Mouse (Mus musculus): ENCODE measurements around the gene Haus7.
A peak's percentile ranks its signal among the peaks of the same experiment; 100 is the strongest.
"Not testable (repeated sequence)": the region's sequence is repeated elsewhere in the genome, so short reads cannot be mapped to it uniquely, and the experiment has no call there.

Gene Haus7

DNA sequence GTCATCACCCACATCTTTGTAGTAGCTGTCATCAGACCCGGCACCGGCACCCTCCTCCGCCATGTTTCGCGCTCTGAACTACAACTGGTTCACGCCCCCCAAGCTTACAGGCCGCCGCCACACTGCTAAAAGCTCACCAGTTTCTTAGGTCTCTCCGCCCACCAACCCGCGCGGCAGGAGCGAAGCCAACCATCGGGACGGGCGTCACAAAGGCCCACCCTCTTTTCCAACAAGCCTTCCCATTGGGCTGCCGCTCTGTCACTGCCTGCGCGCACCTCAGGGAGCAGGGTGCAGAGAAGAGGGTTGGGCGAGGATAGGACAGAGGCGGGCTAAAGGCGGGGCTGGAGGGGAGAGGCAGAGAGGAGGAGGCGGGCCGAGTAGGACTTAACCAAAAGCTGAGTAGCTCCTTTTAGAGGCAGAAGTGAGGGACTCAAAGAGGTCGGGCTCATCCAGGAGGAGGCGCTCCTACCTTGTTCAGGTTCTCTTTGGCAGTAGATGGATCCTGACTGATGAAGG, at the start of gene Haus7:
Gene Haus7 (minus strand): TSS at position 168 of the 516 bp plus-strand sequence.
- peak; percentile 83 for DNase-seq (ENCODE audit: low spot score)

DNA sequence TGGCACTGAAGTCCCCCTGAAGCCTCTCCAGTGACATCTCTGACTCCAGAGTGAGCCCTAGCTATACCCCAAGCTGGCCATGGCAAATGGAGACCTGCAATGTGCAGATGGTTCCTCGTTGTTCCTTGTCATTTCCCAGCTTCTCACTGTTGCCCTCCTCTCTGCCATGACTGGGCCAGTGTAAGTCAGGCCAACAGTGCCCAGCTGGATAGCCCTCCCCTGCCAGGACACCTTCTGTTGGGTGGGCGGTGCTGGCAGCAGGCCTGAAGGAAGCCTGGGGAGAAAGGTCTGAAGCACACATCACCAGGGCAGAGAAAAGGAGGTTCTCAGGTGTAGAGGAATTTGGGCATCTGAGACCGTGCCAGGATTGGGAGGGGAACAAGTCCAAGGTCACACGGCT, 47.7 kb upstream of the Haus7 start:
- no peak for DNase-seq (ENCODE audit: low spot score)

DNA sequence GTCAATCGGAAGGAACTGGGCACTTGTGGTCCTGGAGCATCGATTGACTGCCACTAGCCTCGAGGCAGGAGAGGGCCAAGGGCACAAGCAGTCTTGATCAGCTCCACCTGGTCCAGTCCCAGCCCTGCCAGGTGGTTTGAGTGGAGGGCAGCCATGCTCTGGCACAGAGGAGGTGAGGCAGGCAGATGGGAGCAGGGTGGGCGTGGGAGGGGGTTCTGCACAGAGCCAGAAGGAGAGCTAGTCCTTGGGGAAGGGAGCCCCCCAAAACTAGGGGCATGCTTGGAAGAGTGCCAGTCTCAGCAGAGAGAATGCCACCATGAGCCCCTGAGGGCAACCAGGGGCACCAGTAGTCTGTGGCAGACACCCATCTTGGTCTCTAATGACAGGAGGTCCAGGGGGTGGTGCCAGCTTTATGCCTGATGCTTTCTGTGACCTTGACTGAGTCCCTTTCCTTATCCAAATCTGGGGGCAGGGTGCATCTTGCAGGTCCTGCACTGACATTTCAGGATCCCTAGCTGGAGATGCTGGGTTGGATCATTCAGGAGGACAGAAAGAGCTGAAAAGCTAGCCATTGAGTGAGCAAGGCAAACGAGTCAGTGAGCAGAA, 46.4 kb upstream of the Haus7 start:
- no peak for DNase-seq (ENCODE audit: low spot score)

DNA sequence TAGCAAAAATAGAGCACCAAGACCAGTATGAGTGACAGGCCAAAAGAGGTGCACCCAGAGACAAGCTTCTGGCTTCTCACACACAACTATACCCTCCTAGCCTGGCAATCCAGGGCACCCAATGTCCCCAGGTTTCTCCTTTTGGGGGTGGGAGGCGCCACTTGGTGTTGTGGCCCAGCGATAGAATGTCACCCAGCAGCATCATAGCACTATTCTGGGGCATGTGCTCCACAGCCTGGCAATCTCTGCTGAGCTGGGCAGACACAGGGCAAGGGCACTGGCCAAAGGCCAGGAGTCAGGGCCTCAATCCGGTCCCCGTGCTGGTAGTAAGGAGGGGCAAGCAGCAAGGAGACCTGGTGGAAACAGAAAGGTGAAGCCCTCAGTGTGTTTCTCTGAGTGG, 37.9 kb upstream of the Haus7 start:
- DNase-seq (ENCODE audit: low spot score) = no peak

DNA sequence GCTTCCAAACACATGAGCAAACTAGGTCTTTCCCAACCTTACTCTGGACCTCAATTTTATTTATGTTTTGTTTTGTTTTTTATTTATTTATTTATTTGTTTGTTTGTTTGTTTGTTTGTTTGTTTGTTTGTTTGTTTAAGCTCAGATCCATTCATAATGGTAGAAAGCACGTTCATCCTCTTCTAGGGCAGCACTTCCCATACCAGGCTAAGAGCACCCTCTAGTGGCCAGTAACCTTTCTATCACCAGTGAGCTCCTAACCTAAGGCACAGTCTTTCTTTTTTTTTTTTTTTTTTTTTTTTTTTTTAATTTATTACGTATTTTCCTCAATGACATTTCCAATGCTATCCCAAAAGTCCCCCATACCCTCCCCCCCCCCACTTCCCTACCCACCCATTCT, 34.7 kb upstream of the Haus7 start:
- not testable (repeated sequence) for DNase-seq (ENCODE audit: low spot score)

DNA sequence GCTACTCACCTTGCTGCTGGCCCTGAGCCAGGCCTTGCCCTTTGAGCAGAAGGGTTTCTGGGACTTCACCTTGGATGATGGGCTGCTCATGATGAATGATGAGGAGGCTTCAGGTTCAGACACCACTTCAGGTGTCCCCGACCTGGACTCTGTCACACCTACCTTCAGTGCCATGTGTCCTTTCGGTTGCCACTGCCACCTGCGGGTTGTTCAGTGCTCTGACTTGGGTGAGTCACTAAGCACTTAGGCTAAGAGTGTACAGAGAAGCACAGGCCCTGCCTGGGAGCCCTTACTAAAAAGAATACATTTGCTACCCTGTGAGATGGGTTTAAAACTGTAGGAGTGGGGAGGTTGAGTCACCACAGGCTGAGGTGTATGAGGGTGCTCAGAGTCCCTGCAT, 32.0 kb upstream of the Haus7 start:
- DNase-seq (ENCODE audit: low spot score) = no peak

DNA sequence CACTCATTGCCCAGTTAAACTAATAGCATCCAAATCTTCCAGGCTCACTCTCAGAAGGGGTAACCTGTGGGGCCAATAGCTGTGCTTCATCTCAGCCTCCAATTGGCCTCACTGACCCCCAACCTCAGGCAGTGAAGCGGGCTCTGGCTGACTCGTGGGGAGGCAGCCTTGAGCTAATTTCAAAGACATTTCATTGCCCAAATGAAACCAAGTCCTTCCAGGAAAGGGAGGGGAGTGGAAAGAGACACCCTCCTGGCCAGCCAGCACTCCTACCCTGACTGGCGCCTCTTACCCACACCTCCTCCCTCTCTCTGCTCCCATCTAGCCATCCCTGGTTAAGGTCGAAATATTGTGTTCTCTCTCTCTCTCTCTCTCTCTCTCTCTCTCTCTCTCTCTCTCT, 31.3 kb upstream of the Haus7 start:
- no peak for DNase-seq (ENCODE audit: low spot score)

DNA sequence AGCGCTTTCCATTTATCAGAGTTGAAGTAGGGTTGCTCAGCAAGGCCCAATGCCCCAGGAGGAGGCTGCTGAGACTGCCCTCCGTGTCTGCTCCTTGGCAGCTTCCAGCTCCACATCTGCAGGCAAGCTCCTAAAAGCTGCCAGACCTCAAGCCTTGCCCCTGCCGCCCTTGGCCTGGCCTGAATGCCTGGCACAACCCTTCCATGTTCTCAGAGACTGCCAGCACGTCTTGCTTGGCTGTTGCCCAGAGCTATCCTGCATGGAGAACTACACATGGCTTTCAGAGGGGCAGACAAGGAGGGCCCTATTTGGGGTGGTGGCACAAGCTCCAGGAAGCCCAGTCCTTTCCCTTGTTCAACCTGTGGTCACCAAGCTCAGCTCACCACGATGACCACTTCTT, 28.1 kb upstream of the Haus7 start:
- no peak for DNase-seq (ENCODE audit: low spot score)

DNA sequence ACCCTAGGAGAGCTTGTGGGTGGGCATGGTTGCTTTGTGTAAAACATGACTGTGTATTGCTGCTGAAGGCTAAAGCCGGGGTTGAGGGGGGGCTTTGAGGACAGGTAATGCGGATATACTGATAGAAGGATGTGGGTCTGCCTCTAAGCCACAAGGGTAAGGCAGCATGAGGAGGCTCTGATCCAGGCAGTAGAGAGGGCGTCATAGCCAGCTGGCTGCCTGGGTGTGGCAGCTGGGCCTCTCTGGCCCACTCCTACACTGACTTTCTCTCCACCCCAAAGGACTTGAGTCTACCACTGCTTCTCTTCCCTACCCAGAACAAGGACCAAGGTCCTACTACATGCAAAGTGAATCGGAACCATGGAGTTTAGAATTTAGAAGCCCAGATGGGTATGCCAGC, 26.0 kb upstream of the Haus7 start:
- no peak for DNase-seq (ENCODE audit: low spot score)

DNA sequence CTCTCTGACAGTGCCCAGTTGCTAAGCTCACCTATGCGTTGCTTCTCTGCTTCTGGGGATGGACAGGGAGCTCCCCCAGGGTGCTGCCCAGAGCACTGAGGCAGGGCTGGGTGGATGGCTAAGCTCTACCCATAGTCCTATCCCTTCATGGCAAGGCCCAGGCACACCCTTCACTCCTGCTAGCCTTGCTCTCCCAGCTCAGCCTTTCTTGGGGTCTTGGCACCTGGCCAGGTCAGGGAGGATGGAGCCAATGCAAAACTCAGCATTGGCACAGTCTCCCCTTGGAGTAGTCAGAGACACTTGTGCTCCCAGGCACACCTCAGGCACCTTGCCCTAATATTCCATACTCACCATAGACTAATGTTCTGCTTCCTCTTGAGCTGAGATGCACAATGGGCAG, 25.2 kb upstream of the Haus7 start:
- DNase-seq (ENCODE audit: low spot score) = no peak

DNA sequence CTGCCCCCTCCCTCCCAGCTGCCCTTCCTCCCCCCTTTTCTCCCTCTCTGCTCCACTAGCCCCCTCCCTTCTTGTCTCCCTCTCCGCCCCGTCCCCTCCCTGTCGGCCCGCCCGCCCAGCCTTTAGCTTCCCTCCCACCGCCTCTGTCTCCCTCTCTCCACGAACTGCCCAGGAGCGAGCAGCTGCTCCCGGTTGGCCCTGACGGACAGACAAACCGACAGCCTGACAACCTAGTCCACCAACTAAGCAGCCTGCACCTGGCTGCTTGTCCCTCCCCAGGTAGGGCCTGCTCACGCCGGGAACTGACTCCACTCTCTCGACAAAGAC, 24.6 kb upstream of the Haus7 start, which contains the start of gene Bgn:
Gene Bgn (plus strand): TSS at position 119 of the 327 bp plus-strand sequence.
- DNase-seq (ENCODE audit: low spot score) = no peak

DNA sequence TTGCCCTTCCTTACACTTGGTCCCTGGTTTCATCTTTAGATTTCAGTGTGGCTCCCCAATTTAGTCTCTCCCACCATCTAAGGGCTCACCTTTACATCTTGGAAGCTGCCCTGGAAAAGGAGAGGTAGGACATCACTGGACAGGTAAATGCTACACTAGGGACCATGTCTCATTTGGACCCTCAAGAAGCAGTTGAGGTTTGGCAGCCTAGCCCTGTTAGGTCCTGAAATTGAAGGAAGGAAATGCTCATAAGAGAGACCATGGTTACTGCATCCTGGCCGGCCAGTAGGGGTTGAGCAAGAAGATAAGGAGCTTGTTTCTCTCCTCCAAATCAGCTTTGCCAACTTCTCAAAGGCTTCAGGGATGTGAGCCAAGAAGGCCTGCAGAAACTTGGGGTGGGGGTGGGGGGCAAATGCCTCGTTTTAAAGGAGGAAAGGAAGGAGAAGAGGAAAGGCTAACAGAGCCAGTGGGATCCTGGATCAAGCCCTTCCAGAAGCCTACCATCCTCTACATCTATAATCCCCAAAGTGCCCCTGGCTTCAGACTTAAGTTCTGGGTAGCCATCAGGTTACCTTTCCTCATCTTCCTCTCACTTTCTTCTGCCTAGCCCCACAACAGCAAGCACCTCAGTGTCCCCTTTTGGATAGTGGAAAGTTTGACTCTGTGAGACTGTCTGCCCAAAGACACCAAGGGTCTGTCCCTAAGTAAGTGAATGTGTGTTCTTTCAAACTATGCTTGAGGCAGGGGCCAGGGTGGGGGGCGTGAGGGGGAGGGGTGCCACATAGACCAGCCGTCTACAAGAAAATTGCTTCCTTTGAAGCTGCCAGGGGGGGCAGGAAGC, 24.0 kb upstream of the Haus7 start:
- DNase-seq (ENCODE audit: low spot score) = no peak

DNA sequence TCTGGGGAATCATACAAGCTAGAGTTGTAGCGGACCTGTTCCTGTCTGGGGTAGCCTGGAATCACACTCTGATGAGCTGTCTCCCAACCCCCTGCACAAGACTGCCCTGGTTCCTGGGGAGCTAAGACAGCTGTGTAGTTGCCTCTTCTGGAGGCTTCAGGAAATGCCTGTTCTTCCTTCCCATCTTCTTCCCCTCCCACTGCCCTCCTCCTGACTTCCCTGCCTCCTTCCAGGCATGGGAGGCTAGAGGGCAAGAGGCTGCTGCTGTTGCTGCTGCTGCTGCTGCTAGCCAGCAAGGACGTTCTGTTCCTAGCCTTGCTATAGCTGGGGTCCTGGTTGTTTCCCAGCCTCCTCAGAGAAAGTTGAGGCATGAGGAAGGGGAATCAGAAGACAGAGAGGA, 21.5 kb upstream of the Haus7 start:
- DNase-seq (ENCODE audit: low spot score) = no peak

DNA sequence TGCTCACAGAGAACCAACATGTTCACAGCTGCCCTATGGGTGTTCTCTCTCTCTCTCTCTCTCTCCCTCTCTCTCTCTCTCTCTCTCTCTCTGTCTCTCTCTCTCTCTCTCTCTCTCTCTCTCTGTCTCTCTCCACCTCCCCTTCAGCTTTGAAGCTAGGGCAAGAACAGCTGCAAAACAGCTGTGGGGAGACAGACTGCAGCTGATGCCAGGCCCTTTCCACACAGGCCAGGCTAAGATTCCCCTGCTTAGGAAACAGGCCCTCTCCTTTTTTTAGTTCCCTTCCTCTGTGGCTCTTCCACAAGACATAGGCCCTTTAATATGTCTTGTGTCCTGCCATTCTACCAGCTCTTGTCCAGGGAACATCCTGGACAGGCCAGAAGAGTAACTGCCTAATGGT, 20.8 kb upstream of the Haus7 start:
- DNase-seq (ENCODE audit: low spot score) = no peak

DNA sequence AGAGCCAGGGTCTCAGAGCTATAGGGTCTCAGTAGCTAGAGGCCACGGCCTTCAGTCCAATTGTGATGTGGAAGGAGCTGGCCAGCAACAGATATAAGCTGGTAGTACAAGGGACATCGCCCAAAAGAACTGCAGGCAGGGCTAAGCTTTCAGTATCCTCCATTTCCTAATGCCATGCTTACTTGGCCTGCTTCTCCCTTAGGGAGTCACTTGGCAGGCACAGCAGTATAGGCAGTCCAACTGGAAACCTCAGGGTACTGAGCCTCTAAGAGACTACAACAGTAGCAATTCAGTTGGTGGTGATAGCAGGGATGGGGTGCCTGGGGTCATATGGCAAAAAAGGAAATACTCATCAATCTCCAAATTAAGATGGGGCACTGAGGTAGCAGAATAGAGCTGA, 18.7 kb upstream of the Haus7 start:
- no peak for DNase-seq (ENCODE audit: low spot score)

DNA sequence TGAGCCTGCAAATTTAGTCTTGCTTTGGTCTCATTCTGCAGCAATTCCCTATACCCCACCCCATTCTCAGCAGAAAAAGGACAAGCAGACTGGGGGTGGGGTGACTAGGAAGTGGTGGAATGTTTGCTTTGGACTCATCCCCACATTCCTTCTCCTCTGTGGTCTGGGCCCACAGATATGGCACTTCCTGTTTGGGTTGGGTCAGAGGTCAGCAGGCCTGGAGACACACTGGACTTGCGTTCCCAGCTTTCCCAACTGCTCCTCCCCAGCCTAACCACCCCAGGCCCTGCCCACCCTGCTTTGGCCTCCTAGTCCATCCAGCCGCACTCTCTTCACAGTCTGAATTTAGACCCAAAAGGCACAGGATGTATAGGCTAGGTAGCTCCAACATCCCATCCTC, 17.8 kb upstream of the Haus7 start:
- no peak for DNase-seq (ENCODE audit: low spot score)

DNA sequence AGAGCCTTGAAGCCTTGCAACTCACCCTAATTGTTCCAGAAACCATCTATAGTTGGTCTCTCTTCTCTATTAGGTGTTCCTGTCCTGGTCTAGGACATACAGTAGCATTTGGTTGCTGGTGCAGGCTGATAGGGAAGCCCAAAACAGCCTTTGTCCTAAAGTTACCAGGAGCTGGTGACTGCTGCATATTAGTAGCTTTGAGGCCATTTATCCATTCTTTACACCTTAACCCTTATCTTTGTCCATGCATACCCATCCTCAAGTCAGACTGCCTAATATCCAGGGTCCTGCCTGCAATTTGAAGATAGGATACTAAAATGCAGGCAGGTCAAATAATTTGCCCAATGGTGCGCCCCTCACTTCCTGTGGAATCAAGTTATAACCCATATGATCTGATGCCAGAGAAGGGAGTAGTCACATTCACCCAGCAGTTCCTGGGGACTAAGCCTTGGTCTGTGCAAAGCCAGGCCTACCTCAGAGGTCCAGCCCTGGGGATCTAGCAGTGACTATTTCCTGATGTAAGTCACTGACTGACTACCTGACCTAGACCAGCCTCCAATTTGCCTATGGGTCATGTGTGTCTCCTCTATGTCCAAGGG, 16.9 kb upstream of the Haus7 start:
- no peak for DNase-seq (ENCODE audit: low spot score)

DNA sequence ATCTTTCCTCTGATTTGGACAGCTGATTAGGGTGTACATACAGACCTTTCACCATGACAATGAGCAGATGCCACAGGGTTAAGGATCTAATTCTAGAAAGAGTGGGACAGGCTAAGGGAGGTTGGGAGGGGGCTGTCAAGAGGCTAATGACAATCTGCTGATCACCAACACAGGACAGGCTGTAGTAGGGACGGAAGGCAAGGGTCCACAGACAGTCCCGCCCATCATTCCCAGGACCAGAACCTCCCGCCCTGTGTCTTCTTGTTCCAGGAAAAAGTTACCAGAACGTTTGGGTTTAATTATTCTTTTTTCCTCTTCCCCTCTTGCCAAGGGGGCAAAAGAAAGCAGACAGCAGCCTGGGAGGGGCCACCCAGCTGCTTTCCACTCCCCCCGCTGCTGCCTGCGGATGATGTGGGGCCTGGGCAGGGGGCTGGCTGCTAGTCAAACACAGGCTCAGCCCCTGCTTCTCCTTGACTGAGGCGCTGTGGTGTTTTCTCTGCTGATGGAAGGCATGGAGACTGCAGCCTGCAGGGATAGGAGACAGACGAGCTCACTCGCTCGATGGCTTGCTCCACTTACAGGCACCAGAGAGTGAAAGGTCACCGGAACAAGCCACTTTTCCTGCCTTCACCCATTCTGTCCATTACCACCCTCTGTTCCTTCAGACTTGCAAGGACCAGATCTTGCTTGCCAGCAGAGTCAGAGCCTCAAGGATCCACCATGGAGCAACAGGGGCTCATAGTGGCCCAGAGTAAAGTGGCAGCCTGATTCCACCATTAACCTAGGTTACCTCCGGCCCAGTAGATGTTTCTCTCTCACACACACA, 15.7 kb upstream of the Haus7 start:
- DNase-seq (ENCODE audit: low spot score) = no peak

DNA sequence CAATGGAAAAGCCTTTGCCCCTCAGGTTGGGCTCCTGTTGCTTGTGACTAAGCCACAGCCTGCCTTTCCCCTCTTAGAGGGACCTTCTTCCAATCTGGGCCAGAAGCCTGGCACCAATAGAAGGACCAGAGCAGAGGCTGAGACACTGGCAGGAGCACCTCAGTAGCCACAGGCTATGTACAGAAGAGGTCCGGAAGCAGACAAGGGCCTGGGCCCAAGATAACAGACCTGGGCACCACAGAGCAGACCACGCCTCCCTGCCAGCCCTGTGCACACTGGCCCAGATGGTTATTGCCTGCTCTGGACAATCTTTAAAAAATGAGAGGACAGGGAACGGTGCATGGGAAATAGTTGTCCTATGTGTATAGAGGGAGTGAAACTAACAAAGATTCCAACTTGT, 12.9 kb upstream of the Haus7 start:
- no peak for DNase-seq (ENCODE audit: low spot score)

DNA sequence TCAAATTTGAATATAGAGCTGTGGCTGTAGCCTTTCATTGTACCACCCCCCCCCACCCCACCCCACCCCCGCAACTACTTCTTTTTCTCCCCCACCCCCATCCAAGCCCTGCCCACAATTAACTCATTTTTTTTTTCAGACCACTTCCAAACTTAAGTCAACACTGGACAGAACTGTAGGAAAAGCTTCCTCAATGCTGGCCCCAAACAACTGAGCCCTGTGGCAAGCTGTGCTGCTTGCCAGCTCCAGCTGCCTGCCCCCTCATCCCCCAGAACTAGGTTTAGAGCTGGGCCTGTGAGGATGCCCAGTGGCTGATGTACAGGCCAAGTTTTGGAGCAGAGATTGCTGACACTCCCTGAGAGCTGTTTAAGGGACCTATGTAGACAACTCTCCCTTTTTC, 9.9 kb upstream of the Haus7 start:
- no peak for DNase-seq (ENCODE audit: low spot score)

DNA sequence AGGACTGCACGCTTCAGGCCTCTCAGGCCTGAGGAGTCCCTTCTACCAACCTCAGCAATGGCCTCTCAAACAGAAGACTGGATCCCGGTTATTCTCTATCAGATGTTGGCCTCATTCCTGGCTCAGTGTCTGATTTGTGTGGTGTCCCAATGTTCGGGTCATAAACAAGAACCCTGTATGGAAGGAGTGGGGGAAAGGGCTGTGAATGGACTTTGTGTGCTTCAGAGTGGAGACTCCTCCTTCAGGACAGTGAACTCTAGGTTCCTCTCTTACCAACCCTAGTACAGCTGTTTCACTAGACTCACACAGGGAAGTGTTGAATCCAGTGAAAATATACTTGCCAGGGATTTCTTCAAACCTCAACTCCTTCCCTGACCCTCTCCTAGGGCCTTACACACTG, 9.5 kb upstream of the Haus7 start:
- no peak for DNase-seq (ENCODE audit: low spot score)

DNA sequence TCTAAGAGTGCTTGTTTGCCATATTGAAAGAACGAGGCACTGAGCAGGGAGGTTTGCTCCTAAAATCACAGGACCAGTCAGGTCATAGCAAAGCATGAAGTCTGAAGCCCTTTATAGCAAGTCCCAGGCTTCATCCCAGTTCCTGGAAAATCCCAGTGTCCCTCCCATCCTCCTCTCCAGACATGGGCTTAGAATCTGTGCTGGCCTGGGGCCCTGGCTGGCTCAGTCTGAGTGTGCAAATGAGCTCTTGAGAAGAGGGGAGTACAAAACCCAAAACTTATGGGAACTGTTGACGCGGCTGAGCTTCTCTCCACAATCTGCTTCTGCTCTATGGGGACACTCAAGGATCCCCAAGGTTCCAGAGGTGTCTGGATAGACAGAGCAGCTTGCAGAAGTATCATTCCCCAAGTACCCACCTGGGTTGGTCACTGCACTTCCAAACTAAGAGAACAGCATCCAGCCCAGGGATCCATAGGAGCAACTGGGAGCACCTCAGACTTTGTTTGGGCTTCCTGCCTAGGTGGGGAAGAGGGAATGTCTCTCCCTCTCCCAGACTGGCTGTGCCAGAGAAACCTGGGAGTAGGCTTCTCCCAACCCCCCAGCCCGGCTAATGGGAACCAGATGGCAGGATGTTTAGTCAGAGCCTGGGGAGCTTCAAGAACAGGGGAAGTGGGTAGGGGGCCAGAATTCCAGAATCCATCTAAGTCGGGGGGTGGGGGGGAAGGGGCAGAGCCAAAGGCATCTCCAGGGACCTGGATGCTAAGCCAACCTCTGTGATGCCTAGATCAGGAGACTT, 8.8 kb upstream of the Haus7 start:
- DNase-seq (ENCODE audit: low spot score) = no peak

All from spleen, adult 12 weeks (tissue).